Mouse (Mus musculus) right cerebral cortex, adult 18-20 months (tissue): ENCODE data around the gene Gm11555.
"Not testable (repeated sequence)": the region's sequence is repeated elsewhere in the genome, so short reads cannot be mapped to it uniquely, and the experiment has no call there.

Source experiments
- DNase-seq: peaks from one replicate; pipeline ENCODE4 v3.0.0; 2022; ENCODE audit warnings: mixed read lengths

Gene Gm11555

GRCm38 (mm10) chr11:99650136-99650535 is at the start of gene Gm11555:
TSS of gene Gm11555 (minus strand) at chr11:99650236.
- no peak for DNase-seq

GRCm38 (mm10) chr11:99690463-99690862 is 40.4 kb upstream of the Gm11555 start, which contains the start of gene Gm14190:
TSS of gene Gm14190 (minus strand) at chr11:99690740.
- DNase-seq: no peak

- not testable (repeated sequence) for DNase-seq
These were observed 35.2 kb upstream of the Gm11555 start for GRCm38 (mm10) chr11:99685235-99685634.

- no peak for DNase-seq
These were observed 33.4 kb upstream of the Gm11555 start for GRCm38 (mm10) chr11:99683481-99683880.

- DNase-seq: no peak
These were observed 15.8 kb upstream of the Gm11555 start, which contains the start of gene Krtap4-6 for GRCm38 (mm10) chr11:99665860-99666259. TSS of gene Krtap4-6 (minus strand) at chr11:99665960.

GRCm38 (mm10) chr11:99662802-99663201 is 12.8 kb upstream of the Gm11555 start:
- no peak for DNase-seq

GRCm38 (mm10) chr11:99659256-99659655 is 9.2 kb upstream of the Gm11555 start:
- DNase-seq: no peak

- not testable (repeated sequence) for DNase-seq
These were observed 8.5 kb upstream of the Gm11555 start, which contains the start of gene Gm11563 for GRCm38 (mm10) chr11:99658467-99659010. TSS of gene Gm11563 (minus strand) at chr11:99658960.

GRCm38 (mm10) chr11:99657051-99657450 is 7.0 kb upstream of the Gm11555 start:
- no peak for DNase-seq

GRCm38 (mm10) chr11:99646444-99646843 is 3.6 kb downstream of the Gm11555 start:
- DNase-seq: peak; percentile 32

- no peak for DNase-seq
These were observed 5.7 kb downstream of the Gm11555 start for GRCm38 (mm10) chr11:99644351-99644750.

GRCm38 (mm10) chr11:99643635-99644139 is 6.3 kb downstream of the Gm11555 start, which contains the start of gene Krtap4-7:
TSS of gene Krtap4-7 (minus strand) at chr11:99644089.
- DNase-seq: not testable (repeated sequence)

- no peak for DNase-seq
These were observed 9.1 kb downstream of the Gm11555 start for GRCm38 (mm10) chr11:99640926-99641325.

GRCm38 (mm10) chr11:99637086-99637485 is 12.9 kb downstream of the Gm11555 start:
- no peak for DNase-seq

GRCm38 (mm10) chr11:99634653-99635134 is 15.3 kb downstream of the Gm11555 start, which contains the start of gene Krtap4-2:
TSS of gene Krtap4-2 (minus strand) at chr11:99635084.
- DNase-seq: no peak

GRCm38 (mm10) chr11:99633293-99633692 is 16.7 kb downstream of the Gm11555 start:
- peak; percentile 45 for DNase-seq

- no peak for DNase-seq
These were observed 19.1 kb downstream of the Gm11555 start for GRCm38 (mm10) chr11:99630890-99631289.

GRCm38 (mm10) chr11:99628138-99628537 is 21.9 kb downstream of the Gm11555 start, which contains the start of gene Krtap4-1:
TSS of gene Krtap4-1 (minus strand) at chr11:99628238.
- DNase-seq: no peak

GRCm38 (mm10) chr11:99620335-99620734 is 29.7 kb downstream of the Gm11555 start, which contains the start of gene Gm11562:
TSS of gene Gm11562 (minus strand) at chr11:99620435.
- no peak for DNase-seq

GRCm38 (mm10) chr11:99614796-99615363 is 35.2 kb downstream of the Gm11555 start, which contains the start of gene Krtap2-4:
TSS of gene Krtap2-4 (minus strand) at chr11:99614846.
- no peak for DNase-seq

- not testable (repeated sequence) for DNase-seq
These were observed 39.9 kb downstream of the Gm11555 start, which contains the start of gene Gm11937 for GRCm38 (mm10) chr11:99610089-99610488. TSS of gene Gm11937 (minus strand) at chr11:99610189.

- peak; percentile 60 for DNase-seq
These were observed 40.9 kb downstream of the Gm11555 start for GRCm38 (mm10) chr11:99609126-99609525.

GRCm38 (mm10) chr11:99603208-99603607 is 46.8 kb downstream of the Gm11555 start, which contains the start of gene Gm11938:
TSS of gene Gm11938 (minus strand) at chr11:99603308.
- not testable (repeated sequence) for DNase-seq
